Mouse (Mus musculus) heart, adult 2 months (tissue): ENCODE data around the gene Brf1.
A peak's percentile ranks its signal among the peaks of the same experiment; 100 is the strongest.

ENCODE experiments used
- CTCF ChIP-seq: fragments of 200-600 bp; IDR thresholded peaks from 2 replicates; pipeline ENCODE4 v1.8.1; 2022; ENCODE audit warnings: antibody characterized with exemption, mild to moderate bottlenecking, moderate library complexity
- EP300 ChIP-seq: fragments of 200-500 bp; IDR thresholded peaks from 2 replicates; pipeline ENCODE4 v1.6.1; 2011; ENCODE audit warnings: low read depth, low read length, control low read depth; ENCODE audit not compliant: insufficient read depth
- POLR2A ChIP-seq: fragments of 200-500 bp; IDR thresholded peaks from 2 replicates; pipeline ENCODE4 v1.6.1; 2011; ENCODE audit warnings: mild to moderate bottlenecking, low read depth, low read length, control low read depth; ENCODE audit not compliant: insufficient read depth

DNA sequence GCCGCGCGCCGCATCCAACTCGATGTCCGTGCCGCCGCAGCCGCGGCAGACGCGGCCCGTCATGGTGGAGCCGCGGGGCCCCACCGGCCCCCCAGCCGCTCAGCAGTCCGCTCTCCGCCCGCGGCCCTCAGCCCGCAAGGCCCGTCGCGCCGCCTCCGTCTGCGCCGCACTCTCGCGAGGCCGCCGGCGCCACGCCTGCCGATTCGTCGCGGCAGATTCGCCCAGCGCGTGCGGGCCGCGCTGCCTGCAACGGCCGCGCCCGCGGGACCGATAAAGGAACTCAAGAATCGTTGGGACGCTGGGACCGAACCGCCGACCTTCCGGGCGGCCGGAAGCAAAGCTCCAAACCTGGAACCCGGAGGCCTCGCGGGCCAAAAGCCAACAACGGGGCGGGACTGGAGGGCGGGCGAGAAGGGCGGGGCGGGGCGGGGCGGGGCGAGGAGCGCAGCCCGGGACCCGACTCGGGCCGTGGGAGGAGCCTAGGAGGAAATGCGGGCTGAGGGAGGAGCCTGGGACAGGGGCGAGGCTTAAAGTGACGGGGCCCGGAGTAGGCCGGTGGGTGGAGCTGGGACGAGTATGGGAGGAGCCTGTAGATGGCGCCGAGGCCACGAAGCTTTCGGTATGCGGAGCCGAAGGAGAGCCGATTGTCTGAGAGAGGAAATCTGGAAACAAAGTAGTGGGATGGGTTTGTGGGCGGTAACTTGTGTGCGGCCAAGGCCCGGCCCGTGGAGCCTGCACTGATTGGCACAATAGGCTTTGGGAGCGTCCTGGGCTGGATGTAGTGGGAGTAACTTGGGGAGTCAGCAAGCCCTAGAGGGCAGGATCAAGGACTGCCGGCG lies at the start of gene Brf1:
- TF ChIP-seq POLR2A, result peak; percentile 97
- TF ChIP-seq EP300, result peak; percentile 79; the same call in 1 of the 2 replicates
- peak; percentile 56 for TF ChIP-seq CTCF
